Mouse (Mus musculus): Measurements from ENCODE around the gene Cebpb. TPM values are rescaled to one million over a fixed set of nuclear protein-coding genes. Genes with fewer than 3 reads are reported as not detected.

Gene Cebpb
- polyA plus RNA-seq, 1 experiment: 16.7 TPM

DNA sequence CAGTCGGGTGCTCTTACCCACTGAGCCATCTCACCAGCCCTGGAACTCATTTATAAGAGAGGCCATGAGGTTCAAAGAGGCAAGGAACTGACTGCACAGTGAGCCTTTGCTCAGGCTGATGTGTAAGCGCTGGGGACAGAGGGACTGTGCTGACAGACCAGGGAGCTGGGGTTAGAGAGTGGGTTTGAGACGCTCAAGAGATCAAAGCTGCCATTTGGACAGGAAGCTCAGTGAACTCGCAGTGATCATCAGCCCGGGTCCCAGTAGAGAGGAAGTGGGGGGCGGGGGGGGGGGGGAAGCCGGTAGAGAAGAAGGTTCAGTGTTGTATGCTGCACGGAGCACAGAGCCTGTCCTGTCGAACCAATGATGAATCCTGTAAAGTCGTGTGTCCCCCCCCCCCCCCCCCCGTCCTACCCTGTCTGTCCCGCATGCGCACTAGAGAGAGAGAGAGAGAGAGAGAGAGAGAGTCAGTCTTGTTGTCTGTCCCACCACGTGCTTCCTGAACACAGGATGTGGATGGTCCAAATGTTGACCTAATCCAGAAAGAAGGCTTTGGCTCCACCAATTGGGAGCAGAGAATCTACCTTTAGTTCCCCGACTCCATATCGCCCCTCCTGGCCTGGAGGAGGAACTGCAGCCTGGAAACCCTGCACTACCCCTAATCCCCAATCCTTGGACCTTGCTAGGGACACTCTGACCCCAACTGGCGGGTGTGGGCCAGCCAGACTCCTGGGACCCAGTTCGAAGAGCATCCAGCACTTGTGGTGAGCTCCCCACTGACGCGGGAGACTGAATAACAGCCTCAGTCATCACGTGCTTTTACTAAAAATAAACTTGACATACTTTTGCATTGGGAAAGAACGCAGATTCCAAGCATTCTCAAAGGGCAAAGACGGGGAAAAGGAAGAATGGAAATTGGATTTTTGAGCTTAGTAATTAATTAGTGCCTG lies 24.4 kb downstream of the Cebpb start:
- H3K4me3 ChIP-seq (ENCODE audit: insufficient read depth, low read length): no peak overlapping the region
- no peaks in the 10 kb centered on the region for H3K4me1 ChIP-seq (ENCODE audit: control insufficient read depth, insufficient read depth, low read length)
- no peak for TF ChIP-seq POLR2A (IDR thresholded peaks at IDR 0.05; ENCODE audit: extremely low read depth, insufficient read depth, low read length)
- 0 out of 2 replicates have a peak, but pooled peaks have one; percentile 2 for TF ChIP-seq CTCF (IDR thresholded peaks at IDR 0.05; ENCODE audit: extremely low read depth, insufficient read depth, low read length)
- no peak overlapping the region for H3K27ac ChIP-seq (ENCODE audit: insufficient read depth, low read length)

DNA sequence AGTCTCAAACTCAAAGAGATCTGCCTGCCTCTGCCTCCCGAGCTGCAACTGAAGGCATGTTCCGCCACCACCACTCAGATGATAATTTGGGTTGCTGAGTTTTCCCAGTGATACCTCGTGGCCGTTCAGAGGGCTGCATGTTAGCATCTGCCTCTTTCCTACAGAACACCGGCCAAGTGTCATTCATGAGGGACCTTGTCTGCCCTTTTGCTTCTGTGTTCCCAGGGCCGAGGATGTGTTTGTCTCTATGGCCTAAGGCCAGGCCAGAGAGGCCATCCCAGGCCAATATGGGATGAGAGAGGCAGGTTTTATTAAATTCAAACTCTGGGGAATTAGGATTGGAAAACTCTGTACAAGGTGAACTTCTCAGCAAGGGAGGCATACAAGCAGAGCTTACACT lies 25.6 kb downstream of the Cebpb start:
- TF ChIP-seq POLR2A (IDR thresholded peaks at IDR 0.05; ENCODE audit: extremely low read depth, insufficient read depth, low read length): no peak
- Histone ChIP-seq H3K27ac (ENCODE audit: insufficient read depth, low read length) (no peak overlapping the region), H3K4me1 (ENCODE audit: control insufficient read depth, insufficient read depth, low read length) (no peaks in the 10 kb centered on the region), H3K4me3 (ENCODE audit: insufficient read depth, low read length) (no peak overlapping the region)

DNA sequence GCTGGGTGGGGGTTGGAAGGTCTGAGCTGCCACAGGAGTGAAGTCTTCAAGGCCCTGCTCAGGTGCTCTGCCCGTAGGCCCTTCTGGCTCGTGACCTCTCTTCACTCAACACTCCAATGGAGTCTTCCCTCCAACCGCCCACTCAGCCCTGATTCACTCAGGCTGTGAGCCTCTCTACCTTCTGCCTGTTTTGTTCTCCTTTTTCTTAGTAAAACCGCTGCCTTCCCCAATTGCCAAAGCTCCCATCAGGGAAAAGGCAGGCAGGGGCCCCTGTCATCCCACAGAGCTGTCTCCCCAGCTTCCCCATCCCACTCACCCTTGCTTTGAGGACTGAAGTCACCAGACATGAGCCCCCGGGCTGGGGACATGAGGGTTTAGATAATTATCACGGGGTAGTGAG lies 26.3 kb downstream of the Cebpb start:
- no peak overlapping the region for H3K4me3 ChIP-seq (ENCODE audit: insufficient read depth, low read length)
- no peak overlapping the region for H3K27ac ChIP-seq (ENCODE audit: insufficient read depth, low read length)
- TF ChIP-seq CTCF (IDR thresholded peaks at IDR 0.05; ENCODE audit: extremely low read depth, insufficient read depth, low read length) (no peak), POLR2A (IDR thresholded peaks at IDR 0.05; ENCODE audit: extremely low read depth, insufficient read depth, low read length) (no peak)
- no peaks in the 10 kb centered on the region for H3K4me1 ChIP-seq (ENCODE audit: control insufficient read depth, insufficient read depth, low read length)

DNA sequence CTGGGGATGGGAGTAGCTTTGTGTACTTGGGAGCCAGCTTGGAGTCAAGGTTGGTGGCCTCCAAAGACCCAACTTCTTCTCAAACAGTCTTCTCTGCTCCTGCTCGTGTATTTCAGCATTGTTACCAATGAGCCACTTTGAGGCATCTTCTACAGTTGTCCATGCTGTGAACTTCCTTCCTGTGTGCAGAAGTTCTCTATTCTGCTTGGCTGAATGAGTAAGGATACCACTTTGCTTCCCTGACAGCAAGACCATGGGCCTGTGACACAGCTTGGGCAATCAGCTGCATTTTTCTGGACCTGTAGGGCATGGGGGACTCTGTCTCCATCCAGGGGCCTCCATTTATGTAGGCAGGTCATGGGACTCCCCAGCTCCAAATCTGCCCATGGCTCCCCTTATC lies 28.5 kb downstream of the Cebpb start:
- Histone ChIP-seq H3K4me3 (ENCODE audit: insufficient read depth, low read length) (no peak overlapping the region), H3K27ac (ENCODE audit: insufficient read depth, low read length) (no peak overlapping the region), H3K4me1 (ENCODE audit: control insufficient read depth, insufficient read depth, low read length) (no peaks in the 10 kb centered on the region)
- TF ChIP-seq CTCF (IDR thresholded peaks at IDR 0.05; ENCODE audit: extremely low read depth, insufficient read depth, low read length) (no peak), POLR2A (IDR thresholded peaks at IDR 0.05; ENCODE audit: extremely low read depth, insufficient read depth, low read length) (no peak)

GRCm38 (mm10) chr2:167719520-167719919 lies 30.8 kb downstream of the Cebpb start:
- H3K27ac ChIP-seq (ENCODE audit: insufficient read depth, low read length): no peak overlapping the region
- H3K4me1 ChIP-seq (ENCODE audit: control insufficient read depth, insufficient read depth, low read length): no peaks in the 10 kb centered on the region
- TF ChIP-seq CTCF (IDR thresholded peaks at IDR 0.05; ENCODE audit: extremely low read depth, insufficient read depth, low read length): no peak
- no peak for TF ChIP-seq POLR2A (IDR thresholded peaks at IDR 0.05; ENCODE audit: extremely low read depth, insufficient read depth, low read length)
- H3K4me3 ChIP-seq (ENCODE audit: insufficient read depth, low read length): no peak overlapping the region

- Histone ChIP-seq H3K27ac (ENCODE audit: insufficient read depth, low read length) (no peak overlapping the region), H3K4me3 (ENCODE audit: insufficient read depth, low read length) (no peak overlapping the region), H3K4me1 (ENCODE audit: control insufficient read depth, insufficient read depth, low read length) (no peaks in the 10 kb centered on the region)
- no peak for TF ChIP-seq CTCF (IDR thresholded peaks at IDR 0.05; ENCODE audit: extremely low read depth, insufficient read depth, low read length)
- no peak for TF ChIP-seq POLR2A (IDR thresholded peaks at IDR 0.05; ENCODE audit: extremely low read depth, insufficient read depth, low read length)
Observed at GRCm38 (mm10) chr2:167721159-167721882, 32.6 kb downstream of the Cebpb start.

DNA sequence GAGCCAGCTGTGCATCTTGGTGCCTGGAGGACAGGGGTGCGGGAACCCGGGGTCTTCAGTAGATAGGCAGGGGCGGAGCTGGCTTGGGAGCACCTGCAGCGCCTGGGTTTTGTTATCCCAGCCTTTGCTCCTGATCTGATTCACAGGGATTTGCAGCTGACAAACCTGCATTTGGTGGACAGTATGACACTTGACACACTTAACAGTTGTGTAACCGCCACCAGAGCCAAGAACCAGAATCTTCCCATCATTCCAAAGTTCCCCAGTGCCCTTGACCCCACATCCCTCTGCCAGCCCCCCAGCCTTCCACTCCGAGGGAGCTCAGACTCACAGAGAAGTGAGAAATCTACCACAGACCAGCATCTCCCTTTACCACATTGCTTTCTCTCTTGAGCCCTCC lies 33.8 kb downstream of the Cebpb start:
- no peak overlapping the region for H3K4me3 ChIP-seq (ENCODE audit: insufficient read depth, low read length)
- H3K4me1 ChIP-seq (ENCODE audit: control insufficient read depth, insufficient read depth, low read length): no peaks in the 10 kb centered on the region
- H3K27ac ChIP-seq (ENCODE audit: insufficient read depth, low read length): no peak overlapping the region
- TF ChIP-seq CTCF (IDR thresholded peaks at IDR 0.05; ENCODE audit: extremely low read depth, insufficient read depth, low read length) (no peak), POLR2A (IDR thresholded peaks at IDR 0.05; ENCODE audit: extremely low read depth, insufficient read depth, low read length) (no peak)

- H3K4me1 ChIP-seq (ENCODE audit: control insufficient read depth, insufficient read depth, low read length): no peaks in the 10 kb centered on the region
- no peak overlapping the region for H3K4me3 ChIP-seq (ENCODE audit: insufficient read depth, low read length)
- H3K27ac ChIP-seq (ENCODE audit: insufficient read depth, low read length): no peak overlapping the region
- TF ChIP-seq POLR2A (IDR thresholded peaks at IDR 0.05; ENCODE audit: extremely low read depth, insufficient read depth, low read length): no peak
- no peak for TF ChIP-seq CTCF (IDR thresholded peaks at IDR 0.05; ENCODE audit: extremely low read depth, insufficient read depth, low read length)
Observed at GRCm38 (mm10) chr2:167723589-167724206, 35.0 kb downstream of the Cebpb start.

- no peaks in the 10 kb centered on the region for H3K4me1 ChIP-seq (ENCODE audit: control insufficient read depth, insufficient read depth, low read length)
- H3K27ac ChIP-seq (ENCODE audit: insufficient read depth, low read length): no peak overlapping the region
- TF ChIP-seq POLR2A (IDR thresholded peaks at IDR 0.05; ENCODE audit: extremely low read depth, insufficient read depth, low read length) (no peak), CTCF (IDR thresholded peaks at IDR 0.05; ENCODE audit: extremely low read depth, insufficient read depth, low read length) (no peak)
- H3K4me3 ChIP-seq (ENCODE audit: insufficient read depth, low read length): no peak overlapping the region
Observed at GRCm38 (mm10) chr2:167725879-167726278, 37.2 kb downstream of the Cebpb start.
